Mouse (Mus musculus) layer of hippocampus, postnatal 25 days (tissue): ENCODE data around the gene Prr15l. TPM values are rescaled to one million over a fixed set of nuclear protein-coding genes. Genes with fewer than 3 reads are reported as not detected.

ENCODE experiments used
- DNase-seq, 2 experiments: peaks; one replicate each; pipeline ENCODE4 v3.0.0; 2022; ENCODE audit warnings: mixed read lengths in 2 of 2, low spot score in 1 of 2; ENCODE audit errors: extremely low spot score in 1 of 2
- total RNA-seq, 2 experiments: library from RNA; stranded (reverse); gene quantifications; 2 replicates each; pipeline ENCODE4 v1.2.3; 2021

The Prr15l gene
- total RNA-seq, 2 experiments from 2014 or later = not detected

DNA sequence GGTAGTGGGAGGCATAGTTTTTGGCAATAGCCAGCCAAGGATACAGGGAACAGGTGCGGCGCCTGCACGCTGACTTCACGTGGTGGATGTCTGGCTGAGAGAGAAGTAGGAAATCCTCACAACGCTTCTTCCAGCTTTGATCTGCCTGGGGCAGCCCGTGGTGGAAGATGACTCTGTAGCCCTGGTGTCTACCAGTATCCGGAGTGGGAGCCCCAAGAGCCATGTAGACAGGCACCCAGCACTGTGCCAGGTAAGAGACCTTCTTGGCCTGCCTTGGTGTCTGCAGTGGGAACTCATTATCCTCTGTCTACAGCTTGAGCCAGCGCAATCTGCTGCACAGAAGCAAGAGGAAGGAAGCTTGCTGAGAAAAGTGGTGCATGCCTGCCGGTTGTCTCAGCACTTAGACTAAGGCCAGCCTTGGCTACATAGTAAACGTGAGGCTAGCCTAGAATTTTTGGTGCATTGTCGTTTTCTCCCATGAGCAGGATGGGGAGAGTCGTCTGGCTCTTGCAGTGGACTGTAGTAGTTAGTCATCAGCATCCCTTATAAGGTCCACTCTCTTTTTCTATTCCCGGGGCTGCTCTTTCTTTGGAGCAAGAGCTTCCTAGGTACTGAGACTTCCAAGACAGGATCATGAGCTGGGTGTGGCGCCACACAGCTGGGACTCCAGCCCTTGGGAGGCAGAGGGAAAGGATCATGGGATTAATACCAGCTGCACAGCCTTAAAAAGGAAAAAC is 17.1 kb downstream of the Prr15l start:
- DNase-seq = no peak

DNA sequence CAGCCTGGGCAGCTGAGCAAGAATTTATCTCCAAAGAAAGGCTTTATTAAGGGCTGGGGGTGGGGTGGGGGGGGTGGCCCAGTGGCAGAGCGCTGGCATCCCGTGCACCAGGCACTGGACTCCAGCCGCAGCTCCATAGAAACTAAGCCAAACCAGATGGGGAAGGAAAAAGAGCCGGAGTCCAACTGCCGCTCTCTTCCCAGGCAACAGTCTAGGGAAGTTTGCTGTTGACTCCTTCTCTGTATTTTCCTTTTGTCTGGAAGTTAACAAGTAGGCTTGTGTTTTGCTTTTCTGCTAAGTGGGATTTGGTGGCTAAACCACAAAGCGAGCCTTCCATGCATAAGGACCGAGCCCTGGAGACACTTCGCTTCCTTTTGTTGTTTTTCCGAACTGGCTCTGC is 18.6 kb downstream of the Prr15l start:
- DNase-seq = no peak

DNA sequence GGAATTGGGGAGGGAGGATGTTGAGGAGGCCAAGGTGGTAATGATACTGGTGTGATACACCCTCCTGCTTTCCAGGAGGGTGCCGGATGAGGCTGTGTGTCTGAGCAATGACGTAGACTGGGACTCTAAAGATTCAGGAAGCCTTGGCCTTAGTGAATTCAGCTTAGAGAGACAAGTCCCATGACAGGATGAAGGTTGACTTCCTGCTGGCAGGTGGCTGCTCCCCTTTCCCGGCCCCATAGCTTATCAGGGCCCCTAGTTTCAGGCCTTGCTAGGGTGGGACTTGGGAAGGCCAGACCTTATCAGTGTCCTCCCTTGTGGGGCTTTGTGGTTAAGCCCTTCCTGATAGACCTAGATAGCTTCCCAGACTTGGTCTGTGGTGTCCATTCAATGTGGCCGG is 19.9 kb downstream of the Prr15l start:
- DNase-seq = no peak

DNA sequence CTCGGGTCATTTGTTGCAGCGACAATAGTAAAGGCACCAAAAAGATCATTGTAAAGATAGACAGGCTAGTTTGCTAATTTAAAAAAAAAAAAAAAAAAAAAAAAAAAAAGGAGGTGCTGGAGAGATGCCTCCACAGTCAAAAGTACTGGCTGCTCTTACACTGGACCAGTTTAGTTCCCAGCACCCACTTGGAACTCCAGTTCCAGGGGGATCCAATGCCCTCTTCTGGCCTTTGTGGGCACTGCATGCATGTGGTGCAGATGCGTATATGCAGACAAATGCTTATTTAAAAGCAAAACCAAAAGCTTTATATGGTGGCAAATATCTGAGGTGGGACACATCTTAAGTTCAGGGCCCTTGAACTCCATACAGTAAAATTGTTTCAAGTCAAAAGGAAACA is 22.9 kb downstream of the Prr15l start:
- no peak for DNase-seq

DNA sequence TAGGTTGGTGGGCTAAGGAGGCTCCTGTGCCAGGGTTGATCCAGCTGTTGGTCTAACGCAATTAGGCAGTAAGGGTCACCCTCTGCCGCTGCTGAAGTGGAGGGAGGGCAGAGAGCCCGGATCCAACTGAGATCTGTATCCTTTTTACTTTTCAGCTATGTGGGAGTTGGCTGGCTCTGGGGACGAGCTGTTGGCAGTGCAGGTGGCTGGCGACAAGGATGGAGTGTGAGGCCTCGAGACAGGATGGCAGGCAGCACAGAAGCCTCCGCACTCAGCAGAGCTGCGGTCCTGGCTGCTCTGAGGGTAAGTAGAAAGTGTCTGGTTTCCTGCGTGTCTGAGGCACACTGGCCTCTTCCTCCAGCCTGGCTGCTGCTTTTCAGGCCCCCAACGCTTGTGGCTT is 24.5 kb downstream of the Prr15l start:
- no peak for DNase-seq

DNA sequence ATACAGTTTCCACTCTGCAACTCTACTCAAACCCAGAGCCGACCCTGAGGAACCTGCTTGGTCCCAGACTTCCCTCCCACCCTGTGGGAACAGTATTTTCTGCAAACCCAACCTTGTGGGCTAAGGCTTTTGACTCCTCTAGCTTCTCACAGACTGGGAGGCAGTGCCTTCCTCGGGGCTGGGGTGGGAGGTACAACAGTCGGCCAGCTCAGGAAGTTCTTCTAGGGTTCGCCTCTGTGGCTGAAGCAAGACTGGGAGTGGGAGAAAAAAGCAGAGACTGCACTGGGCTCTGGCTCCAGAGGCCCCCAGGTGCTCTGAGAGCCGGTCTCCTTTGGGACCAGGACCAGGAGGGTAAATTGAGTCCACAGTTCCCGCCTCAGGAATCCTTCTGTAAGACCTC is 25.0 kb downstream of the Prr15l start:
- no peak for DNase-seq

DNA sequence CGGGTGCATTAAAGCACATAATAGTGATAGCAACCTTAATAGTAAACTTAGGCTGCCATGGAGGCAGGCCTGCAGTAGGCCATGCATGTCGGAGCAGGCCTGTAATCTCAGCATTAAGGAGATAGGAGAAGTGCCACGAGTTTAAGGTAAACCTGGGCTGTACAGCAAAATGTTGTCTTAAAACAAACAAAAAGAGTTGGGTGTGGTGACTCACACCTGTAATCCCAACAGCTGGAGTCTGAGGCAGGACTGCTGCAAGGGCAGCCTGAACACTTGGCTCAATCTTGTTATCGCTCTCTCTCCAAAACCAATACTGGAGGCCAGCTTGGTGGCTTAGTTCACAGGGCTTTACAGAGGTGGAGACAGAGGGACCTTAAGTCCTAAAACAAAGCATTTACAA is 27.2 kb downstream of the Prr15l start:
- DNase-seq = no peak

DNA sequence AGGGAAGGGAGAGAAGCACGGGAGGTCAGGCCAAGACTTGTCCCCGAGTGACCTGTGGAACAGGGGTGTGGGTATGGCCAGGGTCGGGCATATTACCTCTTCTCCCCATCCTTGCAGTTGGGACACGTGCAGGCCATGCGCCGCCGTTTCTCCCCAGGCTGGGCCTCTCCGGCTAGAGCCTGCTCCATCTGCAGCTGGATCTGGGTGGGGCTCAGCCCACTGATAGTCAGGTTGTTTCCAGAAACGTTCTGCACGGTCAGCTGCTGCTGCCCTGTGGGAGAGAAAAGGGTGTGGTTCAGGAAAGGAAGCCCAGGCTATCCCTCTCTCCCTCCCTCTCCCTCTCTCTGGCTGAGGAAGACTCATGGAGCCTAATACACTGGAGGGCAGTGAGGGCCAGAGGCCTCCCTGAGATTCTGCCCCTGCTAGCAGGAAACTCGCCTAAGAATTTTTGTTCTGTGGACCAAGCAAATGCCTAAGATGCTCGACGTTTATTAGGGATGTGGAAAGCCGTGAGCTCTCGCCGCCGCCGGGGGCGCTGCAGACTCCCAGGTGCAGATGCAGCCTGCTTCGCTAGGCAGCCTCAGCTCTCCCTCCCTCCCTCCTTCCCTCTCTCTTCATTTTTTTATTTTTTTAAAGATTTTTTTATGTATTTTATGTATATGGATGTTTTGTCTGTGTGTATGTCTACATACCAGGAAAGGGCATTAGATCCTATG is 28.3 kb downstream of the Prr15l start:
- no peak for DNase-seq

DNA sequence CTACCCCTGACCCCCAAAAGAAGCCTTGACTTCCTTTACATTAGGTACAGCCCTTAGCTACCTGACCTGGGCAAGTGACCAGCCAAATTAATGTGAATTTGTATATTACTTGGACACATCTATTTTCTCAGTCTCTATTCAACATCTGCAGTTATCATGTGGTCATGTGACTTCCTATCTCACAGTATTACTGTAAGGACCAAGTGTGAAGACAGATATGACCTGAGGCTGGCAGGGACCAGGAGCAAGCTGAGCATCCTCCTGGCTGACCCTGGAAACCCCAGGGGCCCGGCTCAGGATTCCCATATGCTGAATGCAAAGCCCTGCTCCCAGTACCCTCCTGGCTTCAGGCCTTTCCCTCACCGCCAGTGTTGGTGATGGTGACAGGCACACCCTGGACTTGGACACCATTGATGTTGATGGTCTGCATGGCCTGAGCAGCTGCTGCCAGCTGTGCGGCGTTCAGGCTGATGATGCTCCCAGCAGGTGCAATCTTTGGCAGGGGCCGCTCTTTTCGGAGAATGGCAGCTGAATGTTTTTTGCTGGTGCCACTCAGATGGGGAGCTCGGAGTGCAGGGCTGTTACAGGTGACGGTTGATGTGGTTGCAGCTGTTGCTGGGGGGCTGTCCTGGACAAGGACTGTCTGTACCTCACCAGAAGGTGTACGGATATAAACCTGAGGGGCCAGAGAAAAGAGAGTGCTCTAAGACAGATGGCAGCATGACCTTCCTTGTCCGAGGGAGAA is 29.3 kb downstream of the Prr15l start:
- DNase-seq = no peak

DNA sequence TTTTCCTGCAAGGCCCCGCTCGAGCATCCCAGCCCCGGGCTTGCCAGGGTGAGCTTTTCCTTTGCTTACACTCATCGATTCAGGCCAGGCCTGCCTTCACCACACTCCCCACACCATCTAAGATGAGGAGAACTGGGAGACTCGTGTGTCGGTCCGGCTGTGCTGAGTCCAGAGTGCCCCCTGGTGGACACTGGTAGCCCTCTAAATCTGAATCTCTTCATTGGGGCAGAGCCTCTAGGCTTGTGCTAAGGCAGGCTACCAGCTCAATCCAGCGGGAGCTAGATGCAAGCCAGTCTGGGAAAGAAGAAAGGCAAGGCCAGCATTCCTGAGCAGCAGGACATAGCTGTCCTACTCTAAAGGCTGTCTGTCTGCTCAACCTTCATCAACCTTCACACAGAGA is 35.7 kb downstream of the Prr15l start:
- DNase-seq = peak; percentile 75 to 95

DNA sequence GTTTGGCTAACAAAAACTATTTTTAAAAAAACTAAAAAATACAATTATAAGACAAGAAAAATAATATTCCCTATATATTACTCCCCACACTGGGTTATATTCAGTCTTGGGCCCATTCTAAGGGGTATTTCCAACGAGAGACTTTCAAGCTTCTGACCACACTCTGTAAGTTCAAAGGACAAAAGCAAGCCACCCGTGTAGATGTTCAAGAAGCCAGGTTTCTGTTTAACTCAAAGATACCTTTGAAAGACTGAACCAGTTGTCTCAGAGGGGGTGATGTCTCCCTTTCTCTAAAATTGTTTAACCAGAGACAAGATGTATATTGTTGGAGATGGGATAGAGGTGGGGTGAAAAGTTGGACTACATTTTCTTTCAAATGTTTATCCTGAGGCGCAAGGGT is 38.3 kb downstream of the Prr15l start:
- no peak for DNase-seq

DNA sequence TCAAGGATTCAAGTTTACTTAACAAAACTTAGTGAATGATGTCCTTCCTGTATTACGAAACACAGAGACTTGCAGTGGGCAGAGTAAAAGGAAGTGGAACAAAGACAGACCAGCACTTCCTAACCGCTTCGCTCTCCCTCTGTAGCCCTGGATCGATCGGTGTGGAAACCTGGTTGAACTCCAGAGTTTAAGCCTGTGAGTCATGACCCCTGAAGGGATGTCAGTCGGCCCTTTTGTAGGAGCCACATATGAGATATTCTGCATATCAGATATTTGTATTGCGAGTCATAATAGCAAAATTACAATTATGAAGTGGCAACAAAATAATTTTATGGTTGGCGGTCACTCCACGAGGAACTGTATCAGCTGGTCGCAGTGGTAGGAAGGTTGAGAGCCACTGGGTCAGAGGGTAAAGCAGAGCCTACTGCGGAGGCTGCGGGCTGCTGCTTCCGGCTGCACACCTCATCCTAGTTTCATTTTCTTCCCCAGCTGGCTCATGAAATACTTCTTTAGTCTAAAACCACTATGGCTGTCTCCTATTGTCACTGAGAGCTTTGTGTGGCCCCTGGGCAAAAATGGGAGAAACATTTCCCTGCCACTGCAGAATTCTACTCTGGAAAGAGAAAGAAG is 39.1 kb downstream of the Prr15l start:
- DNase-seq = no peak

DNA sequence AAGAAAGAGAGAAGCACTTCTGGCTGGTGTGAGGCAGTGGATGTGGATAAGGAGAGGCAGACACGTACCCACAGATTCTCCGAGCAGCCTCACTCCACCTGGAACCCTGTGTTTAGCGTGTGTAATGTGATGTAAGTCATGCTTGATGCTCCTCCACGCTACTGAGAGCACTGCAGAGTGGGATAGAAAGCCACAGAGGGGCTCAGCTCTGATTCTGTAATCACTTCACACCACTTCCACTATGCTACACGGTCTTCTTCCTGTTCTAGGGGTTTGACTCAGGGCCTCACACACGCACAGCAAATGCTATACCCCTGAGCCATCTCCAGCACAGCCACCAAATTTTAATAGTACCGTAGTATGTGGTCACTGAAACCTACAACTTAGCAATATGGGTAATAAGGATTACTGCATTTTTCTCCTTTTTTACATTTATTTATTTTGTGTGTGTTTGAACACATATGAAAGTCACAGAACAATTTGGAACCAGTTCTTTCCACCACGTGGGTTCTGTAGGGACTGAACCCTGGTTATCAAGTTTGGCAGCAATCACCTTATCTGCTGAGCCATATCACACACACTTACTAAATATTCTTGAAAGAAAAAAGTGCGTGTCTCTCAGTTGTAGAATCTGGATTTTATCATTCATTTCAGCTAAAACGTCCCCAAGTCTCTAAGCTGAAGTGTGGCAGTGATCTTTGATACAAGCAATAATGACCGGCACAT is 39.8 kb downstream of the Prr15l start:
- DNase-seq = no peak

DNA sequence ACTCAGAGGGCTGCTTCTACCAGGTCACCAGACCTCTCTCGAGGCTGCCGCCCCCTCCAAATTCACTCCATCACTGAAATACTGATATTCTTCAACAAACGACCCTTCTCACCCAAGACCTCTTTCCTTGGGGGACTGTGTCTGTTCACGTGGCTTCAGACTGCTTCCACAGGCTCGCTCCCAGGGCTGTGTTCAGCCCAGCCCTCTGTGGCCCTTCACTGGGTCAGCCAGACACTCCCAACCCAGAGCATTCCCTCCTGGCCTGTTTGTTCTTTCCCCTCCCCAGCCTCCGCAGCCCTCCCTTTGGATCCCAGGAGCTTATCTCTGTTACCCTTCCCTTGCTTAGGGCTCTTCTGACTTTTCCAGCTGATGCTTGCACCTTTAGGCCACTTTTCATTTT is 40.6 kb downstream of the Prr15l start:
- DNase-seq = no peak

DNA sequence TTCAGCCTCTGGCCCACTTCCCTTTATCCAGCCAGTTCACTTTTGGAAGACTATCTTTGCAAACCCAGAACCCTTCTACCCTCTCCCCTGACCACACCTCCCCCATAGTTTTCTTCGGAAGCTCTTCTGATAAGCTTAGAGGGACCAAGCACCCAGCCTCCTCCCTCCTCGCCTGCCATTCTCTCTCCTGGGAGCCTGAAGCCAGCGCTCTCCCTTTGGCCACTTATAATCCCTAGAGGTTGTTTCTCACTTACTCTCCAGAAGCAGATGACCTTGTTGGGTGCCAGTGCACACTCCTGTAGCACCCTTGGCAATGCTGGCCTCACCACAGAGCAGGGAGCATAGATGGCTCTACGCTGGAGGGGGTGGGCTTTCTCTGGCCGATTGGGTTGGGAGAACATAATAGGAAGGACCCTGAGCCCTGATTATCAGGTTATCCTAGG is 41.4 kb downstream of the Prr15l start:
- DNase-seq = no peak

DNA sequence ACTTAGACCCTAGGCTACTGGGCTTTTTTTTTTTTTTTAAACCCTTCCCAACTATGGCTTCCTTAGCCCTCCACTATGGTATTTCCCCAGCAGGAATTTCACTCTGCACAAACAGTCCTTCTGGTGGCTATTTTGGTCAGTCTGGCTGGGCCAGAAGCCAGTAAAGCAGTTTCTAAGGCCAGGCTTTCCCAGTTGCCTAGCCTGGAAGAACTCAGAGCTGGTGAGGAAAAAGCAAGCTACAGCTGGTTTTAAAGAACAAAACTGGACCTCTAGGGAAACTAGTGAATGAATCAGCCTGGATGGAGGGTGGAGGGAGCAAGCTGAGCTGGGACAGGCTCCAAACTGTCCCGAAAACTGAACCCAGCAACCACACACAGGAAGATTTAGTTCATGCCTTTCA is 41.8 kb downstream of the Prr15l start:
- no peak for DNase-seq

DNA sequence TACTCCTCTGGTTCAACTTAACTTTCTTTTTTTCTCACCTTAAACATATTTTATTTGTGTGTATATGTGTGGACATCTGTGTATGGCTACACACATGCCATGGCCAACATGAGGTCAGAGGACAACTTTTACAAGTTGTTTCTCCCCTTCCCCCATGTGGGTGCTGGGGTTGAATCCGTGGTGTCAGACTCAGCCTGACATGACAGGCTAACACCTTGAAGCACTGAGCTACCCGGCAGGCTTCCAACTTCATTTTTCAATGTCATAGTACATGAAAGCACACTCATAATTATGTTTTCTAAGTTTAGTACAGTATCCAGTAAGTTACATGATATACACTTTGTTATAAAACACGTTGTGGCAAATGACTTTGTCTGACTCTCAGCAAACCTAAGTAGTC is 42.4 kb downstream of the Prr15l start:
- no peak for DNase-seq

DNA sequence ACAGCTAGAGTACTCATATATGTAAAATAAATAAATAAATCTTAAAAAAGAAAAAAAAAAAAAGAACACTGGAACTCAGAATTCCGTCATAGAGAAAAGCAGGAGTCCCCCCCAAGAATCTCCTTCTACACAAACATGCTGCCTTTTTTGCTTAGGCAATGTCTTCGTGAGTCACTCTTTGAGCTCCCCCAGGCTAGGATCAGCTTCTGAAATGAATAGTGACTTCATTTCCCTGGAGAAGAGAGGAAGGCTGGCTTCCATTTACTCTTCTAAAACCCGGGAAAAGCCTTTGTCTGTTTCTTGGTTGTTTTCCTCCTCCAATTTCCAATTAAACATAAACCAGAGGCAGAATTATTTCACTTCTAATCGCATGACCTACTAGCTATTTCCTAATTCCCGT is 45.0 kb downstream of the Prr15l start:
- no peak for DNase-seq

DNA sequence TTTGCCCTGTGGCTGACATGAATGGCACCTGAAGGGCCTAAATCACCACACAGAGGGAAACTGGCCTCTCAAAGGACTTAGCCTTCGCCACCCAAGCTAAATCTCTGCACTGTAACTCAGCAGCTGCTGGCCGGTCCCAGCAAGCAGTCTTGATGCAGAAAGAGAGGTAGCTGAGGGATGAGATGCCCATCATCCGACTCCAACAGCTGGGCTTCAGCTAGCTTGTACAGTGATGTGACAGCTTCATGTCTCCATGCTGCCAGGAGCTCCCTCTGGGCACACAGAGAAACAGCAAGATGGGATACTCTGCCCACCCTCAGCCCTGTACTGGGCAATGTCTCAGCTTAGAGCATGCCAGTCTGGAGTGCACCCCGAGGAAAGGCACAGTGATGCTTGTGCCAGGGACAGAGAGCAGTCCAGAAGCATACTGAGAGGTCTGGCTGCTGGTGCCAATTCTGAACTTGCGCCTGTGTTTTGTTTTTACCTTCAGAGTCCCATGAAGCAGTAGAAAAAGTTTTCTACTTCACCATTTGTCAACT is 45.6 kb downstream of the Prr15l start:
- DNase-seq = no peak

DNA sequence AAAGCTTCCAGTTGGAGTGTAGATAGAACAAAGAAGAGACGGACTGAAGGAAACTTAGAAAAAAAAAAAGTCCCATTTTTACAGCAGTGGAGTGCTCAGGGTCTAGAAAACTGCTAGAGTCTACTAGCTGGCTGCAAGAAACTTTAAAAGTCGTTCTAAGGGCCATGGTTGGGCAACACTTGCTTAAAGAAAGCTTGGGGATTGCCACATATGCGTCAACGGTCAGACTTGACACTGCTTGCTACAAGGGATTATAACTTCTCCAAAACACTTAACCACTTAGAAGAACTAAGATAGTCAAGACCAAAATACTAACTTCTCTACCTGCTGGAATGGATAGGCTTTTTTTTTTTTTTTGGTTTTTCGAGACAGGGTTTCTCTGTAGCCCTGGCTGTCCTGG is 46.9 kb downstream of the Prr15l start:
- no peak for DNase-seq
